Mouse (Mus musculus) T-helper 17 cell (primary cell): ENCODE results near the gene Fam187a.

ENCODE experiments used
- in situ Hi-C, 2 experiments: fragments of 300-600 bp; cut with MboI, MseI; formaldehyde crosslinking; loops; 1 replicate in 1 of 2; 2 replicates in 1 of 2; pipeline ENCODE4 v1.15.1; 2025; ENCODE audit warnings: high pct_unique_total_duplicates in 2 of 2

Fam187a gene

DNA sequence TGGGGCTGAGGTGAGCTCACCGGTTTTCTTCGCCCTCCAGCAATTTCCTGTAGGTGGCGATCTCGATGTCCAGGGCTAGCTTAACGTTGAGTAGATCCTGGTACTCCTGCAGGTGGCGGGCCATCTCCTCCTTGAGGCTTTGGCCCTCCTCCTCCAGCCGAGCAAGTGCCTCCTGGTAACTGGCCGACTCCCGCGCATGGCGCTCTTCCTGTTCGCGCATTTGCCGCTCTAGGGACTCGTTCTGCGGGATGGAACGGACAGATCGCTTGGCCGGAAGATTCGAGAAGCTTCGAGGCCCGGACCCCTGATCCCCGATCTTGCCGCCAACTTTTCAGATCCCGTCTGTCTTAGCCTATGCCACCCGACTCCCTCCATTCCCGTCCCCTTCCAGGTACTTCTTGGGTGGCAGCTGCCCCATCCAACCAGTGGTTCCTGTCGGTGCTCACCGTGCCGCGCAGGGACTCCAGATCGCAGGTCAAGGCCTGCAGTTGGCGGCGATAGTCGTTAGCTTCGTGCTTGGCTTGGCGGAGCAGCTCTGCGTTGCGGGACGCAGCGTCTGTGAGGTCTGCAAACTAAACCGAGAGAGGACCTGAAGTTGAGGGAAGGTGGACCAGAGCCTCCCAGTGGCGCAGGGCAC, 8.2 kb downstream of the Fam187a start:
- in situ Hi-C loops: no loop called here

- in situ Hi-C loops: loop anchor here (5.0 kb wide), 1 partner anchor 98 kb away; no protein-coding TSS in a partner anchor
These were observed 9.7 kb downstream of the Fam187a start for GRCm38 (mm10) chr11:102894716-102895115.

GRCm38 (mm10) chr11:102895779-102896178, 10.8 kb downstream of the Fam187a start:
- in situ Hi-C loops: loop anchor here (5.0 kb wide), 1 partner anchor 97 kb away; no protein-coding TSS in a partner anchor

GRCm38 (mm10) chr11:102896641-102897040, 11.7 kb downstream of the Fam187a start:
- in situ Hi-C loops: loop anchor here (5.0 kb wide), 1 partner anchor 96 kb away; no protein-coding TSS in a partner anchor

GRCm38 (mm10) chr11:102898408-102898807, 13.4 kb downstream of the Fam187a start:
- in situ Hi-C loops: loop anchor here (5.0 kb wide), 1 partner anchor 94 kb away; no protein-coding TSS in a partner anchor

- in situ Hi-C loops: no loop called here
These were observed 15.8 kb downstream of the Fam187a start, which contains the start of gene Gfap for GRCm38 (mm10) chr11:102900763-102901162. Gfap (minus strand) TSS chr11:102900912.

- in situ Hi-C loops: no loop called here
These were observed 16.2 kb downstream of the Fam187a start for GRCm38 (mm10) chr11:102901199-102901598.

DNA sequence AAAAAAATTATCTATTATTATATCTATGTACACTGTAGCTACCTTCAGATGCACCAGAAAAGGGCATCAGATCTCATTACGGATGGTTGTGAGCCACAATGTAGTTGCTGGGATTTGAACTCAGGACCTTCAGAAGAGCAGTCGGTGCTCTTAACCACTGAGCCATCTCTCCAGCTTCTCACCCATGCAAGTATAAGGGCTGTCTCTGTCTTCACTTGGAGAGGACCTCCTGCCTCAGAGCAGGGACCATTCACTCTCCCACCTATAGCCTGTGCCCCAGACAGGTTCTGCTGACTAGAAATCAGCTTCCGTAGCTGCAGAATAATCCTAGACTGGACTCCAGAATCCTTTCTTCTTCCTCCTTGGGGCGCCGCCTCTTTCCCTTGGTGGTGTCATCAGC, 17.1 kb downstream of the Fam187a start:
- in situ Hi-C loops: no loop called here

DNA sequence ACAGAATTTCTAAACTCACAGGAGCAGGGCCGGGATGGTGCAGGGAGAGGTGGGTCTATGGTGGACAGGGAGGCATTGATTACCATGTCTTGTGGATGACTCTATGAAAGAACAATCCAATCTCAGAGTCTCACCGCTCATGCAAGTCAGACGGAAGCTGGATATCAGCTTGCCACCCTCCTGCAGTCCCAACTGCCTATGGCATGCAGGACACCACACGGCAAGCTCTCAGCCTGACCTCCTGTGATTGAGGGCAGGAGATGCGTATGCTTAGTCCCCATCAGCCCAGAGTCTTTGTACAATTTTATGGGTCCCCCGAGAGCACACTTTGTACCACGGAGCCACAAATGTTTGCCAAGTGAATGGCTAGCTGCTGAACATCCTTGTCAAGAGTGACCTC, 18.7 kb downstream of the Fam187a start:
- in situ Hi-C loops: no loop called here

GRCm38 (mm10) chr11:102911376-102911775, 26.4 kb downstream of the Fam187a start:
- in situ Hi-C loops: no loop called here

- in situ Hi-C loops: no loop called here
These were observed 30.4 kb downstream of the Fam187a start for GRCm38 (mm10) chr11:102915380-102915779.

GRCm38 (mm10) chr11:102918077-102918476, 33.1 kb downstream of the Fam187a start:
- in situ Hi-C loops: no loop called here

DNA sequence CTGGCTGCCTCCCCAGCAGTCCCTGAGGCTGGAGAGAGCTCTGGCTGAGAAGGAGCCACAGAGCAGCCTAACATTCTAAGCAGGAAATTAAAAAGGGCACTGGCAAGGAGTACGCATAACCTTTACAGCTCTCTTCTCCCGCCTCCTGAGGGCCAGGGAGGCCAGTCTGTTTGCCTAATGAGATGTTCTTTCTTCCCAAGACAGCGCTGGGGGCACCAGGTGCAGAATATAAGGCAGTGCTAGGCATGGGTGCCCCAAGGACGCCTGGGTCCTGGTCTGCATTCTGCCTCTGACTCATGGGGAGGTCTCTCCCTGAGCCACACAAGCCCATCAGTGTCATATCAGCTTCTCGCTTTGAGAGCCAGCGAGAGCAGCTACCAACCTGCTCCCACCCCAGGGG, 36.5 kb downstream of the Fam187a start:
- in situ Hi-C loops: no loop called here

- in situ Hi-C loops: no loop called here
These were observed 39.8 kb downstream of the Fam187a start, which contains the start of gene Kif18b for GRCm38 (mm10) chr11:102924557-102925350. Kif18b (minus strand) TSS chr11:102925124.

DNA sequence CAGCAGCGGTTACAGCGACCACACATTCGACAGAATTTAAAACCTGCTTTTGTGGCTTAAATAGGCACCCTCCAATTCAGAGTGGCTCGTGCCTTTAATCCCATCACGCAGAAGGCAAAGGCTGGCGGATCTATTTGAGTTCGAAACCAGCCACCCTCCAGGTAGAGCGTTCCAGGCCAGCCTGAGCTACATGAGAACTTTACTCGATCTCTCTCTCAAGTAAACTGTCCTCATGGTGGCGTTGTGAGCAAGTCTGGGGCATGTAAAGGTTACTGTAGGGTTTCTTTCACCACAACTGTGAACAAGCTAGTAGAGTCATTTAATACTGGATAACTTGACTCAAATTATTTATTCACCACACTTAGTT, 40.4 kb downstream of the Fam187a start:
- in situ Hi-C loops: no loop called here

GRCm38 (mm10) chr11:102930672-102931071, 45.7 kb downstream of the Fam187a start:
- in situ Hi-C loops: no loop called here

GRCm38 (mm10) chr11:102936272-102936671, 51.3 kb downstream of the Fam187a start:
- in situ Hi-C loops: no loop called here
